Mouse (Mus musculus) forebrain, embryonic 11.5 days (tissue): ENCODE data around the gene Pp2d1. TPM values are rescaled to one million over a fixed set of nuclear protein-coding genes. Genes with fewer than 3 reads are reported as not detected.

ENCODE experiments used
- polyA plus RNA-seq: library from polyadenylated mRNA; unstranded; fragments of >200 nt; fragmentation: Nextera tagmentation; extraction: Ambion mirVana; gene quantifications from 2 replicates; pipeline ENCODE4 v1.2.1, GENCODE M21; 2014

The Pp2d1 gene
- polyA plus RNA-seq, 1 experiment from 2014 or later = 0.47 TPM

Other genes starting within 250 kb of the Pp2d1 start
- gene Efhb, start 76.1 kb downstream of the Pp2d1 start, polyA plus RNA-seq = 0.41 and 0.48 TPM in 2 replicates
- gene Rab5a, start 60.2 kb downstream of the Pp2d1 start, polyA plus RNA-seq = 87.6 and 92.5 TPM in 2 replicates
- 5.9 and 6.1 TPM in 2 replicates for gene Kat2b, start 27.4 kb upstream of the Pp2d1 start, polyA plus RNA-seq
- gene Sgo1, start 149.9 kb upstream of the Pp2d1 start, polyA plus RNA-seq = 51.3 and 58.5 TPM in 2 replicates